Mouse (Mus musculus) neural tube, embryonic 11.5 days (tissue): ENCODE measurements around the gene Txnrd1. TPM values are rescaled to one million over a fixed set of nuclear protein-coding genes. Genes with fewer than 3 reads are reported as not detected.
A peak's percentile ranks its signal among the peaks of the same experiment; 100 is the strongest.

Experiments
- ATAC-seq: fragments of 200-750 bp; cut with Nextera tagmentation; 2 replicates; pipeline ENCODE4 v1.8.0; 2017; ENCODE audit warnings: moderate number of reproducible peaks, mild to moderate bottlenecking, moderate TSS enrichment, moderate library complexity; ENCODE audit not compliant: insufficient read depth, low FRiP score, low TSS enrichment
- DNase-seq: peaks from one replicate; pipeline ENCODE4 v3.0.0-alpha.2; 2015; ENCODE audit warnings: low spot score
- H3K27ac ChIP-seq: fragments of 300-500 bp; sonication (generic); 2 replicates; pipeline ENCODE4 v1.5.1; 2014; ENCODE audit warnings: low read depth, mild to moderate bottlenecking, low read length
- H3K27me3 ChIP-seq: fragments of 300-500 bp; sonication (generic); 2 replicates; pipeline ENCODE4 v1.6.1; 2014; ENCODE audit warnings: mild to moderate bottlenecking, low read length, mixed read lengths; ENCODE audit not compliant: control insufficient read depth, insufficient read depth
- H3K36me3 ChIP-seq: fragments of 300-500 bp; sonication (generic); 2 replicates; pipeline ENCODE4 v1.6.1; 2014; ENCODE audit warnings: mild to moderate bottlenecking, low read length, moderate library complexity, mixed read lengths; ENCODE audit not compliant: control insufficient read depth, insufficient read depth
- H3K4me1 ChIP-seq: fragments of 300-500 bp; sonication (generic); 2 replicates; pipeline ENCODE4 v1.6.1; 2014; ENCODE audit warnings: low read length, mixed read lengths; ENCODE audit not compliant: control insufficient read depth, insufficient read depth
- H3K4me2 ChIP-seq: fragments of 300-500 bp; sonication (generic); 2 replicates; pipeline ENCODE4 v1.6.1; 2014; ENCODE audit warnings: low read depth, mild to moderate bottlenecking, moderate library complexity
- H3K4me3 ChIP-seq: fragments of 300-500 bp; sonication (generic); 2 replicates; pipeline ENCODE4 v1.5.1; 2014; ENCODE audit warnings: low read depth, low read length
- H3K9ac ChIP-seq: fragments of 300-500 bp; sonication (generic); 2 replicates; pipeline ENCODE4 v1.6.1; 2014; ENCODE audit warnings: mild to moderate bottlenecking, low read length
- H3K9me3 ChIP-seq: fragments of 300-500 bp; sonication (generic); 2 replicates; pipeline ENCODE4 v1.6.1; 2016; ENCODE audit warnings: low read length; ENCODE audit not compliant: control insufficient read depth
- WGBS: fragments of 180-500 bp; shearing (Covaris S2); extraction: QIAGEN DNeasy Blood & Tissue Kit; methylation state at CpG from one replicate; pipeline ENCODE4 v1.1.7; 2014; 5-methylcytosine and 5-hydroxymethylcytosine counted together
- polyA plus RNA-seq: library from polyadenylated mRNA; unstranded; fragments of >200 nt; fragmentation: Nextera tagmentation; extraction: Ambion mirVana; gene quantifications from 2 replicates; pipeline ENCODE4 v1.2.1, GENCODE M21; 2014

The Txnrd1 gene
- polyA plus RNA-seq, 1 experiment from 2014 or later, result 203 TPM

DNA sequence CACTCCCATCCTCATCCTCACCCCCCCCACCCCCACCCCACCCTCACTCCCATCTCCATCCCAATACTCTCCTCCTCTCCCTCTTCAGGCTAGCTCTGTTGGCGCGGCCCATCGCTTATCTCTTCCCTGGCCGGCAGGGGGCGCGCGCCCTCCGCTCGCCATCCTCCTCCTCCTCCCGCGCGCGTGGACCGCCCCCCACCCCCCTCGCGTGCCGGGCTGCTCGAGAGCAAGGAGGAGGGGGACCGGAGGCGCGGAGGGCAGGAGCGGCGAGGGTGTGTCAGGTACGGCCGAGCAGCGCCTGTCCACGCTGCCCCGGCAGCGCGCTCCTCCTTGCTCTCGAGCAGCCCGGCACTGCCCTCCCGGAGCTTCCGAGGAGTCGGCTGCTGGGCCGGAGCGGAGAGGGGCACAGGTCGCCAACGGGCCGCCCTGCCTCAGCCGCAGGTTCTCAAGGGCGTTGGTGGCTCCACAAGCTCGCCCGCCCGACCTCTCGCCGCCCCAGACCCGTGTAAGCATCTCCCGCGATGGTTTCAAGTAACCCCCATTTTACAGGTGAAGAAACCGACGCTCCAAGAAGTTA, 21.8 kb upstream of the Txnrd1 start:
- WGBS, result 8% methylated on average over 36 of the region's 52 CpGs

DNA sequence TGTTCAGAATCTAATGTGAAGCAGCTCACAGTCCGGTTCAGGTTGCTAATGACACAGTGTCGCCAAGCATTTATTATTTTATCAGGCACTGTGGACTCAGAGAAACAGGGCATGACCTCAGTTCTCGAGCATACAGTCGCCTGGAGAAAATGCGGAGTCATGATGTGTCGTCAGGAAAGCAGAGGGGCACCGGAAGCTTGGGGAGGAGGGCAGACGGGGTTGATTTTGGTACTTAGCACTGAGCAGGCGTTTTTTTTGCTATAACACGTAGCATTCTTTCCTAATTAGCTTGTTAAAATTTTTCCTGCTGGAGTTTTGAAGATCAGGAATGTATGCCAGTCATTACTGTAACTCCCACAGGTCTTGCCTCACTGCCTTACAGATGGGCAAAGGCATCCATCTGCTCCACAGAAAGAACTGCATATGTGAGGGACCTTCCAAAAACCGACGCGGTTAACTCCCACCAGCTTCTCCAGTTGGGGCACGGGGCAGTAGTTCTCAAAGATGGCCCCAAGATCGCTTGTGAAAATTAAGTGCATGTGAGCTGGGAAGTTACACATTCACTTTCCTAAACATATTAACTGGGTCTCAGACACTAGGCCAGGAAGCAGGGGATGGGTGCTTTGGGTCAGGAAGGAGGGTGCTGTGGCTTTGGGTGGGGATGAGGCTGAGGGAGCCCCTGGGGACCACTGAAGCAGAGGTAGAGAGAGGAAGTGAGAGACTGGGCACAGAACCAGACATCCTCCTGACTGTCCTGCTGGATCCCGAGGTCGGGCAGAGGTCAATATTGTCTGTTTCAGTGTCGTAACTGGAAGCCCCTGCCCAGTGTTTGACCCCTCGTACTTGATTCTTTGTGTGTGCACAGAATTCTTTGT, 19.4 kb upstream of the Txnrd1 start:
- H3K27ac ChIP-seq, result no peak overlapping the region
- H3K4me3 ChIP-seq, result no peak overlapping the region
- H3K9me3 ChIP-seq, result no peaks in the 10 kb centered on the region
- H3K4me1 ChIP-seq, result peaks cover 5% of the 10 kb centered on the region; the same call in 1 of the 2 replicates
- H3K9ac ChIP-seq, result no peak overlapping the region
- no peak for ATAC-seq
- H3K36me3 ChIP-seq, result no peaks in the 10 kb centered on the region
- no peak for DNase-seq
- no peaks in the 10 kb centered on the region for H3K27me3 ChIP-seq
- 41% methylated on average over 19 of the region's 19 CpGs for WGBS
- H3K4me2 ChIP-seq, result no peak overlapping the region

More for the DNA sequence above, 21.8 kb upstream of the Txnrd1 start:
- Histone ChIP-seq H3K4me3 (peak overlapping the region; percentile 57), H3K9ac (peak overlapping the region; percentile 65), H3K4me1 (peaks cover 5% of the 10 kb centered on the region; the same call in 1 of the 2 replicates), H3K4me2 (peak overlapping the region; percentile 57), H3K36me3 (no peaks in the 10 kb centered on the region), H3K9me3 (no peaks in the 10 kb centered on the region), H3K27me3 (no peaks in the 10 kb centered on the region), H3K27ac (no peak overlapping the region)
- ATAC-seq (peak; percentile 64), DNase-seq (peak; percentile 87)

DNA sequence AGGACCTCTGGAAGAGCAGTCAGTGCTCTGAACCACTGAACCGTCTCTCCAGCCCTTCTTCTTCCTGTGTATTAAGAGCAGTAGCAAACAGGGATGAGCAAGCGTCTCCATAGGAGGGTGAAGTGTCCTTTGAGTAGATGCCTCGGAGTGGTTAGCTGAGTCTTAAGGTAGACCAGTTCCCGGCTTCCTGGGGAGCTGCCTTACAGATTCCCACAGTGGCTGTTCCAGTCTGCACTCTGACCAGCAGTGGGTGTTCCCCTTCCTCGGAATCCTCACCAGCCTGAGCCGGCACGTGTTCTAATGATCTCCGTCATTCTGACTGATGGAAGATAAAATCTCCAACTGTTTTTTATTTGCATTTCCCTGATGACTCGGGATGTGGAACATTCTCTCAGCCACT, 17.3 kb upstream of the Txnrd1 start:
- Histone ChIP-seq H3K9me3 (no peaks in the 10 kb centered on the region), H3K9ac (no peak overlapping the region), H3K4me3 (no peak overlapping the region), H3K4me2 (no peak overlapping the region), H3K27me3 (no peaks in the 10 kb centered on the region), H3K27ac (no peak overlapping the region), H3K4me1 (peaks cover 5% of the 10 kb centered on the region; the same call in 1 of the 2 replicates), H3K36me3 (no peaks in the 10 kb centered on the region)
- DNase-seq (no peak), ATAC-seq (no peak)
- 77% methylated on average over 9 of the region's 9 CpGs for WGBS

DNA sequence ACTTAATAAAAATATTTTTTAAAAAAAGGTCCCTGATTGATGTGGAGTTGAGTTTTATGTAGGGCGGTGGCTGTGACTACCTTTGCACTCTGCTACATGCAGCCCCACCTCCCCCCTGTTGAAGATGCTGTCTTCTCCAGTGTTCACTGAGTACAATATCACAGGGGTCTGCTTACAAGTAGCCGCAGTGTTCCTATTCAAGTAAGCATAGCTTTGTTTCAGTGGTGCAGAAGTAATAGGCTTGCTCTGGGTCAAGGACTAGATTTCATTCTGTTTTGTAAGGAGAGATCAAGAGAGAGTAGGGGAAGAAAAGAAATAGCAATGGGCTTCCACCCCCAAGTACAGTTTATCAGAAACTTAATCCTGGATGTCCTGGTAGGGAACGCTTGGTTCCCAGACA, 16.2 kb upstream of the Txnrd1 start:
- 61% methylated on average over 3 of the region's 3 CpGs for WGBS
- H3K27me3 ChIP-seq, result no peaks in the 10 kb centered on the region
- no peak for ATAC-seq
- DNase-seq, result no peak
- H3K4me3 ChIP-seq, result no peak overlapping the region
- no peak overlapping the region for H3K9ac ChIP-seq
- H3K4me2 ChIP-seq, result no peak overlapping the region
- no peak overlapping the region for H3K27ac ChIP-seq
- H3K36me3 ChIP-seq, result no peaks in the 10 kb centered on the region
- H3K4me1 ChIP-seq, result peaks cover 5% of the 10 kb centered on the region; the same call in 1 of the 2 replicates
- H3K9me3 ChIP-seq, result no peaks in the 10 kb centered on the region

DNA sequence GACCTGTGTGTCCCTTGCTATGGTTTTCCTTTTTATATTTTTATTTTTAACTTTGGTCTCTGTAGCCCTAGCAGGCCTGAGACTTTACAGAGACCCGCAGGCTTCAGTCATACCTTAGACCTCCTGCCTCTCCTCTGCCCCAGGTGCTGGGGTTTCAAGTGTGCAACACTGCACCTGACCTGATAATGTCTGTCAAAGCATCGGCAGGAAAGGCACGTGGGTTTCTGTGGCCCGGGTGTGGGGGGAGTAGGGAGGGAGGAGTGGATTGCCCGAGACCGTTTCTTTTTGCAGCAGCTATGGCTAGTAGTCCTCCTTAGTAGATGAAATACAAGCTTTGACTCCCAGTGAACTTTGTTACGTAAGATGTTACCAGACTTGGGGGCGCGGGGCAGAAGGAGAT, 15.8 kb upstream of the Txnrd1 start:
- DNase-seq (no peak), ATAC-seq (no peak)
- Histone ChIP-seq H3K27ac (no peak overlapping the region), H3K27me3 (no peaks in the 10 kb centered on the region), H3K4me3 (no peak overlapping the region), H3K36me3 (no peaks in the 10 kb centered on the region), H3K4me1 (peaks cover 5% of the 10 kb centered on the region; the same call in 1 of the 2 replicates), H3K4me2 (no peak overlapping the region), H3K9ac (no peak overlapping the region), H3K9me3 (no peaks in the 10 kb centered on the region)
- WGBS, result 70% methylated on average over 9 of the region's 9 CpGs

DNA sequence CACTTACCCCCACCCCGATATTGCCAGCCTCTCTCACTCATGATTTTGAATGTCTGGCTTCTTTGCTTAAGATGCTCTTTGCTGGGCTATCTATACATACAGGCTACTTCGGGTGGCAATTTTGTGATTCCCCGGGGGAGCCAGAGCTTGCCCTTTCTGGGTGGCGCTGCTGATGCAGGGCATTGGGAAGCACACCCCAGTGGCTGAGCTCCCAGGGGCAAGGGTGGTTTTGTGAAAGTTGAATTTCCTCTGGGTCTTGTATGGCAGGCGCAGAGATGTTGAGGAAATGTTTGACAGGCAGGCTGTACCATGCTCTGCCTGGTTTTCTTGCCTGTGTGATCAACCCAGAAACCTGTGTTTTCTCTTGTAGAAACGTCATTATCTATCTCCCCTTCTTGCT, 15.1 kb upstream of the Txnrd1 start:
- Histone ChIP-seq H3K27me3 (no peaks in the 10 kb centered on the region), H3K4me2 (no peak overlapping the region), H3K9me3 (no peaks in the 10 kb centered on the region), H3K4me3 (no peak overlapping the region), H3K27ac (no peak overlapping the region), H3K4me1 (peaks cover 5% of the 10 kb centered on the region; the same call in 1 of the 2 replicates), H3K36me3 (no peaks in the 10 kb centered on the region), H3K9ac (no peak overlapping the region)
- DNase-seq, result no peak
- 89% methylated on average over 6 of the region's 6 CpGs for WGBS
- ATAC-seq, result no peak

DNA sequence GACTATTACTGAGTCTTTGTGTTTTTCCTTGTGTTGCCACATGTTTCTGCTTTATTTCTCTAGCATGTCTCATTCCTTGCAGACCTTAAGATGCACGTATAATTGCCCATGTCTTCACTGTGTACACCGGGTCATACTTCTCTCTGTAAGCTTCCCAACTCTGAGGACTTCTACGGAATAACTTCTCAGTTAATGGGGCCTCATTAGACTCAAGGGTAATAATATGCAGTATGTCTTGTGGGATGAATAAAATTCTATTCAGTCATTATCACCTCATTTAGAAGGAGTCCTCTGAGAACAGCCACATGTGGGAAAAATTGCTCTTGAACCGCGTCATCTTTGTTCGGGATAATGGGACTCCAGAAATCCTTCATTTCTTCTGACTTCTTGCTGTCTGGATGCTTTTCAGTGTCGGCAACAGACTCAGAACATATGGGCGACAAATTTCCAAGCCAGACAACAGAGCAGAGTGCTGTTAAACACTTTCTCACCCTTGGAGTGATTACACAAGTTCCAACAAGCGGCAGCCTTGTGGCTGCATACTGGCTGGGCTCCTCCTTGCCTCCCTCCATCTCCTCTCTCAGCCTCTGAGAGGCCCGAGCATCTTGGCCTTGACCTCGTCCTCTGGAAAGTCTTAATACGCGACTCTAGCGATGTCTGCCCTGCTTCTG, 10.5 kb upstream of the Txnrd1 start:
- no peaks in the 10 kb centered on the region for H3K4me1 ChIP-seq
- no peak overlapping the region for H3K27ac ChIP-seq
- WGBS, result 68% methylated on average over 14 of the region's 14 CpGs
- ATAC-seq (no peak), DNase-seq (no peak)
- no peaks in the 10 kb centered on the region for H3K36me3 ChIP-seq
- H3K4me2 ChIP-seq, result no peak overlapping the region
- no peaks in the 10 kb centered on the region for H3K27me3 ChIP-seq
- H3K4me3 ChIP-seq, result no peak overlapping the region
- no peaks in the 10 kb centered on the region for H3K9me3 ChIP-seq
- H3K9ac ChIP-seq, result no peak overlapping the region

DNA sequence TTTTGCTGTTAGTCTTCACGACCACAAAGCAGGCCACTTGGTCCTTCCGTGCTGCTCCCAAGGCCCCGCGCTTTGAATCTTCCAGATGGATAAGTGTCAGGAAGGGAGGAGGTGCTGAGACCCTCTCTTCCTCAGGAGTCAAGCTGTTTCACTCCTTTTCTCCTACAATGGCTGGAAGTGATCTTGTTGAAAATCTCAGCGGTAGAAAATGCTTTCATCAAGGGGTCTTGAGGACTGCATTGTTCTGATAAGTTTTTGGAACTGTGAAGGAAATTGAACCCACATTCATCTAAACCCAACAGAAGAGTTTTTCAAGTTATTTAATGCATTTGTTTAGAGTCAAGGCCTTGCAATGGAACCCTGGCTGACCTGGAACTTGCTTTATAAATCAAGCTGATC, 10.0 kb upstream of the Txnrd1 start:
- no peak overlapping the region for H3K9ac ChIP-seq
- H3K27ac ChIP-seq, result no peak overlapping the region
- no peaks in the 10 kb centered on the region for H3K9me3 ChIP-seq
- H3K4me3 ChIP-seq, result no peak overlapping the region
- H3K36me3 ChIP-seq, result no peaks in the 10 kb centered on the region
- H3K4me1 ChIP-seq, result no peaks in the 10 kb centered on the region
- ATAC-seq, result no peak
- DNase-seq, result no peak
- WGBS, result 51% methylated on average over 5 of the region's 5 CpGs
- no peaks in the 10 kb centered on the region for H3K27me3 ChIP-seq
- no peak overlapping the region for H3K4me2 ChIP-seq
